Mouse (Mus musculus): ENCODE results near the gene Olfr299.

Gene Olfr299

DNA sequence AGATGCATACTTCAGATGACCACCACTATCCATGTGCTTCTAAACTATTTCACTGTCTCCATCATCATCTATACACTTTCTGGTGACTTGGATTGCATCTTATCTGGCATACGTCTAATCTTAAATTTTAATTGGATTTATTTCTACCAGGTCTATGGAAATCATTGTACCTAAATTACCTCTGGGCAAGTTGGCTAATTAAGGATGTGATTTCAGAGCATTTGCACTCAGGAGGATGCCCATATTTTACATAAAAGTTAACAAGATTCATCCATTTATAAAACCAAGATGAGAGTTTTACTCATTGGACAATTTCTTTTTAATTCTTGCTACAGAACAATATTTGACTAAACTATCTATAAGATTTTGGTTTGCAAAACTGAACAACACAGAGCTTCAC, at the start of gene Olfr299:
TSS of gene Olfr299 (plus strand) at position 301 of the 400 bp plus-strand sequence.
- no peak for ATAC-seq (ENCODE audit: low TSS enrichment)

- no peak for ATAC-seq (ENCODE audit: low TSS enrichment)
Observed at GRCm38 (mm10) chr7:86492384-86492783, 32.7 kb downstream of the Olfr299 start, which contains the start of gene Olfr298. Gene Olfr298 (minus strand): TSS chr7:86492484.

All from frontal cortex, adult (tissue).